Mouse (Mus musculus) embryonic facial prominence, embryonic 10.5 days (tissue): Measurements from ENCODE around the gene Gcn1l1. TPM values are rescaled to one million over a fixed set of nuclear protein-coding genes. Genes with fewer than 3 reads are reported as not detected.
"Not testable (repeated sequence)": the region's sequence is repeated elsewhere in the genome, so short reads cannot be mapped to it uniquely, and the experiment has no call there.

Experiments
- DNase-seq: peaks from one replicate; pipeline ENCODE4 v3.0.0-alpha.2; 2017; ENCODE audit warnings: low spot score
- H3K27ac ChIP-seq: fragments of 300-500 bp; sonication (generic); replicated peaks from 2 replicates; pipeline ENCODE4 v1.5.1; 2016; ENCODE audit warnings: mild to moderate bottlenecking
- H3K27me3 ChIP-seq: fragments of 300-500 bp; sonication (generic); replicated peaks from 2 replicates; pipeline ENCODE4 v1.6.1; 2016; ENCODE audit warnings: low read depth, mild to moderate bottlenecking; ENCODE audit not compliant: poor library complexity, severe bottlenecking
- H3K36me3 ChIP-seq: fragments of 300-500 bp; sonication (generic); replicated peaks from 2 replicates; pipeline ENCODE4 v1.6.1; 2016; ENCODE audit warnings: mild to moderate bottlenecking, moderate library complexity
- H3K4me1 ChIP-seq: fragments of 300-500 bp; sonication (generic); 2 replicates; pipeline ENCODE4 v1.6.1; 2016
- H3K4me3 ChIP-seq: fragments of 300-500 bp; sonication (generic); 2 replicates; pipeline ENCODE4 v1.5.1; 2016; ENCODE audit warnings: mild to moderate bottlenecking, moderate library complexity
- H3K9me3 ChIP-seq: fragments of 300-500 bp; sonication (generic); 2 replicates; pipeline ENCODE4 v1.6.1; 2016; ENCODE audit warnings: mild to moderate bottlenecking
- WGBS: fragments of 180-500 bp; shearing (Covaris S2); methylation state at CpG from one replicate; pipeline ENCODE4 v1.1.7; 2016; 5-methylcytosine and 5-hydroxymethylcytosine counted together
- polyA plus RNA-seq: library from polyadenylated mRNA; unstranded; fragments of >200 nt; fragmentation: Nextera tagmentation; extraction: Ambion mirVana; gene quantifications from 2 replicates; pipeline ENCODE4 v1.2.1, GENCODE M21; 2016

Gcn1l1 gene
- polyA plus RNA-seq, 1 experiment from 2014 or later: 65.0 TPM

DNA sequence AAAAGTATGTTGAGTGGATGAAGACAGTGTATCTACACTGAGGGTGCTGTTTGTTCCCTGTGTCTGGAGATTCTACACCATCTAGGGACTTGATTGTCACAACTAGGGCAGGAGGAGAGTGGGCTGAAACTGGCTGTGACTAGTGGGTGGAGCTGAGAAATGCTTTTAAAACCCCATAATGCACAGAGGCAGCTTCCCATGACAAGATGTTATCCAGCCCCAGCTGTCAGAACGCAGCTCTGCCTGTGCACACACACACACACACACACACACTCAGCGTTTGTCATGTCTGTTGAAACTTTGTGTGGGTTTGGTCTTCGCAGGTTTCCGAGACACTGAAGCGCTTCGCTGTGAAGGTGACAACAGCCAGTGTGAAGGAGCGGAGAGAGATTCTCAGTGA is 6.0 kb downstream of the Gcn1l1 start:
- no peaks in the 10 kb centered on the region for H3K9me3 ChIP-seq
- WGBS: 97% methylated on average over 7 of the region's 7 CpGs
- H3K4me3 ChIP-seq: no peak overlapping the region
- H3K4me1 ChIP-seq: peaks cover 32% of the 10 kb centered on the region
- H3K36me3 ChIP-seq: peaks cover 65% of the 10 kb centered on the region
- H3K27me3 ChIP-seq: no peaks in the 10 kb centered on the region
- DNase-seq: no peak
- H3K27ac ChIP-seq: no peak overlapping the region

- H3K9me3 ChIP-seq: no peaks in the 10 kb centered on the region
- no peaks in the 10 kb centered on the region for H3K27me3 ChIP-seq
- H3K36me3 ChIP-seq: peaks cover 76% of the 10 kb centered on the region
- WGBS: 62% methylated on average over 17 of the region's 17 CpGs
- no peak overlapping the region for H3K27ac ChIP-seq
- no peak overlapping the region for H3K4me3 ChIP-seq
- DNase-seq: no peak
- H3K4me1 ChIP-seq: peaks cover 22% of the 10 kb centered on the region
These were observed 7.9 kb downstream of the Gcn1l1 start for GRCm38 (mm10) chr5:115572679-115573535.

DNA sequence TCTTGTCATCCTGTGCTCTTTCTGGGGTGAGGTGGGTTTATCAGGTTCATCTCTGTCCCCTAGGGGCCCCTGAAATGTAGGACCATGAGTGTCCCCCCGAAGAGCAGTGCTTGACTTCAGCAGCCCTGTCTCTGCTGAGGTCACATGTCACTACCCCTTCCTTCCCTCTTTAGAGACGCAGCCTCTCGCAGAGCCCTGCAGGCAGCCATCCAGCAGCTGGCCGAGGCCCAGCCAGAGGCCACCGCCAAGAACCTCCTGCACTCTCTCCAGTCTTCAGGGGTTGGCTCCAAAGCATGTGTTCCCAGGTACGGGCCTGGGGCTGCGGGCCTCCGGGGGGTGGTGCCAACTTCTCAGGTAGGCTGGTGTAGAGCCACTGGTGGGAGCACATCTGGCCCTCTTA is 9.9 kb downstream of the Gcn1l1 start:
- Histone ChIP-seq H3K27ac (no peak overlapping the region), H3K9me3 (no peaks in the 10 kb centered on the region), H3K4me1 (peaks cover 6% of the 10 kb centered on the region), H3K4me3 (no peak overlapping the region), H3K36me3 (peaks cover 97% of the 10 kb centered on the region), H3K27me3 (no peaks in the 10 kb centered on the region)
- no peak for DNase-seq
- 95% methylated on average over 8 of the region's 8 CpGs for WGBS

- DNase-seq, H3K27ac ChIP-seq, H3K4me1 ChIP-seq, H3K27me3 ChIP-seq, H3K4me3 ChIP-seq: not testable (repeated sequence)
- H3K36me3 ChIP-seq: peaks cover 100% of the 10 kb centered on the region
- H3K9me3 ChIP-seq: peaks cover 12% of the 10 kb centered on the region
- WGBS: 95% methylated on average over 4 of the region's 4 CpGs
These were observed 12.6 kb downstream of the Gcn1l1 start for GRCm38 (mm10) chr5:115577686-115578085.

DNA sequence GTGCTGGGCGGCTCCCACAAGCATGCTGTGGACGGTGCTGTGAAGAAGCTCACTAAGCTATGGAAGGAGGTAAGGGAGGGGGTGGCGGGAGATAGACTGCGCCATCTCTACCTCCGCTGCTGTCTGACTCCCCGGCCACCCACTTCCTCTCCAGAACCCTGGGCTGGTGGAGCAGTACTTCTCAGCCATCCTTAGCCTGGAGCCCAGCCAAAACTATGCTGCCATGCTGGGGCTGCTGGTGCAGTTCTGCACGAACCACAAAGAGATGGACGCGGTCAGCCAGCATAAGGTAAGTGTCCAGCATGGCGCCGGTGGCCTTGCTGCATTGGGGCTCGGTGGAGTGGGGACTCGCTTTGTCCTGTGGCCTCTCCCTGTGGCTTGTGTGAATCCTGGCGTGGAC is 13.9 kb downstream of the Gcn1l1 start:
- DNase-seq: no peak
- Histone ChIP-seq H3K9me3 (peaks cover 20% of the 10 kb centered on the region), H3K4me1 (no peaks in the 10 kb centered on the region), H3K36me3 (peaks cover 100% of the 10 kb centered on the region), H3K4me3 (no peak overlapping the region), H3K27ac (no peak overlapping the region), H3K27me3 (no peaks in the 10 kb centered on the region)
- 96% methylated on average over 14 of the region's 14 CpGs for WGBS

GRCm38 (mm10) chr5:115579363-115579762 is 14.3 kb downstream of the Gcn1l1 start:
- 87% methylated on average over 5 of the region's 5 CpGs for WGBS
- H3K27me3 ChIP-seq: no peaks in the 10 kb centered on the region
- no peak for DNase-seq
- H3K27ac ChIP-seq: no peak overlapping the region
- no peak overlapping the region for H3K4me3 ChIP-seq
- H3K4me1 ChIP-seq: no peaks in the 10 kb centered on the region
- H3K9me3 ChIP-seq: peaks cover 20% of the 10 kb centered on the region
- H3K36me3 ChIP-seq: peaks cover 100% of the 10 kb centered on the region

- DNase-seq: no peak
- Histone ChIP-seq H3K27ac (no peak overlapping the region), H3K27me3 (no peaks in the 10 kb centered on the region), H3K4me3 (no peak overlapping the region), H3K36me3 (peaks cover 100% of the 10 kb centered on the region), H3K4me1 (no peaks in the 10 kb centered on the region), H3K9me3 (peaks cover 20% of the 10 kb centered on the region)
- 92% methylated on average over 14 of the region's 14 CpGs for WGBS
These were observed 15.4 kb downstream of the Gcn1l1 start for GRCm38 (mm10) chr5:115580229-115581001.

- no peaks in the 10 kb centered on the region for H3K27me3 ChIP-seq
- H3K9me3 ChIP-seq: peaks cover 20% of the 10 kb centered on the region
- DNase-seq: no peak
- peaks cover 100% of the 10 kb centered on the region for H3K36me3 ChIP-seq
- H3K4me3 ChIP-seq: no peak overlapping the region
- H3K4me1 ChIP-seq: no peaks in the 10 kb centered on the region
- H3K27ac ChIP-seq: no peak overlapping the region
- WGBS: 96% methylated on average over 9 of the region's 9 CpGs
These were observed 16.6 kb downstream of the Gcn1l1 start for GRCm38 (mm10) chr5:115581662-115582061.

GRCm38 (mm10) chr5:115585616-115586015 is 20.6 kb downstream of the Gcn1l1 start:
- Histone ChIP-seq H3K4me3 (no peak overlapping the region), H3K9me3 (peaks cover 20% of the 10 kb centered on the region), H3K4me1 (no peaks in the 10 kb centered on the region), H3K27ac (no peak overlapping the region), H3K36me3 (peaks cover 99% of the 10 kb centered on the region), H3K27me3 (no peaks in the 10 kb centered on the region)
- no peak for DNase-seq
- WGBS: 91% methylated on average over 12 of the region's 12 CpGs

GRCm38 (mm10) chr5:115586166-115586565 is 21.1 kb downstream of the Gcn1l1 start:
- WGBS: 87% methylated on average over 15 of the region's 15 CpGs
- Histone ChIP-seq H3K4me3 (no peak overlapping the region), H3K4me1 (no peaks in the 10 kb centered on the region), H3K9me3 (peaks cover 20% of the 10 kb centered on the region), H3K27ac (no peak overlapping the region), H3K27me3 (no peaks in the 10 kb centered on the region), H3K36me3 (peaks cover 99% of the 10 kb centered on the region)
- DNase-seq: no peak

DNA sequence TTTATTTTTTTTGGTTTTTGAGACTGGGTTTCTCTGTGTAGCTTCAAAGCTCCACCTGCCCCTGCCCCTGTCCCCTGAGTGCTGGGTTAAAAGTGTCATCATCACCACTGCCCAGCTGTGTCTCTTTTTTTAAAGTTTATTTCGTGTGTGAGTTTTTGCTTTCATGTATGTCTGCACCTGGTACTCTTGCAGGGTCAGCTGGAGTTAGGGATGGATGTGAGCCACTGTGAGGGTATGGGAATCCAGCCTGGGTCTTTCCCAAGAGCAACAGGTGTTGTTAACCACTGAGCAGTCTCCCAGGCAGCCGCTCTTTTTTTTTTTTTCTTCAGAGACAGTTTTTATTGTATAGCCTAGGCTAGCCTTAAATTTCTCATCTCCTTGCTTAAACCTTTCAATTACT is 21.7 kb downstream of the Gcn1l1 start:
- no peak for DNase-seq
- Histone ChIP-seq H3K9me3 (peaks cover 17% of the 10 kb centered on the region), H3K27me3 (no peaks in the 10 kb centered on the region), H3K4me3 (no peak overlapping the region), H3K27ac (no peak overlapping the region), H3K4me1 (no peaks in the 10 kb centered on the region), H3K36me3 (peaks cover 99% of the 10 kb centered on the region)
- 96% methylated on average over 2 of the region's 2 CpGs for WGBS

DNA sequence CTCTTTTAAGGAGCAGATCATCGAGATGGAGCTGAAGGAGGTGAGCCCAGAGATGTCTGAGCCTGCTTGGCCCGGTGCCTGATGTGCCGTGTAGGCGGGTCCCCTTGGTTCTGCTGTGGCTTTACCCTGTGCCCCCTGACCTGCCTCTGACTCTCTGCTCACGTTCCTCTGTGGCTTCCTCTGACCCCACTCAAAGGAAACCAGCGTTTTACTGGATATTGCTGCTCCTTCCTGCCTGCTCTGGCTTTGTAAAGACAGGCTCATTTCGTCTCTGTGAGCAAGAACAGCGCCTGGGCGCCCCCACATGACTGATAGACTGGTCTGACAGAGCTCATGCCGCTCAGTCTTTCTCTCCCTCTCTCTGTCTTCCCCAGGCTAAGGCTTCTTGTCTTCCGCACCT is 26.0 kb downstream of the Gcn1l1 start:
- no peak for DNase-seq
- Histone ChIP-seq H3K27me3 (no peaks in the 10 kb centered on the region), H3K36me3 (peaks cover 99% of the 10 kb centered on the region), H3K4me3 (no peak overlapping the region), H3K9me3 (no peaks in the 10 kb centered on the region), H3K4me1 (no peaks in the 10 kb centered on the region), H3K27ac (no peak overlapping the region)
- 87% methylated on average over 11 of the region's 11 CpGs for WGBS

GRCm38 (mm10) chr5:115591506-115591905 is 26.5 kb downstream of the Gcn1l1 start:
- WGBS: 89% methylated on average over 2 of the region's 2 CpGs
- H3K4me1 ChIP-seq: no peaks in the 10 kb centered on the region
- no peak overlapping the region for H3K27ac ChIP-seq
- H3K27me3 ChIP-seq: no peaks in the 10 kb centered on the region
- no peak for DNase-seq
- no peak overlapping the region for H3K4me3 ChIP-seq
- peaks cover 99% of the 10 kb centered on the region for H3K36me3 ChIP-seq
- H3K9me3 ChIP-seq: no peaks in the 10 kb centered on the region
